Mouse (Mus musculus) cortical plate, adult 2 months (tissue): ENCODE data around the gene Rgn.

Experiments used
- CTCF ChIP-seq: fragments of 200-500 bp; IDR thresholded peaks from 2 replicates; pipeline ENCODE4 v1.5.1; 2011; ENCODE audit warnings: mild to moderate bottlenecking, control low read depth, low read length; ENCODE audit not compliant: insufficient read depth; ENCODE audit errors: extremely low read depth
- POLR2A ChIP-seq: fragments of 200-500 bp; IDR thresholded peaks from 2 replicates; pipeline ENCODE4 v1.6.1; 2011; ENCODE audit warnings: mild to moderate bottlenecking, low read length, control low read depth; ENCODE audit not compliant: insufficient read depth; ENCODE audit errors: extremely low read depth

DNA sequence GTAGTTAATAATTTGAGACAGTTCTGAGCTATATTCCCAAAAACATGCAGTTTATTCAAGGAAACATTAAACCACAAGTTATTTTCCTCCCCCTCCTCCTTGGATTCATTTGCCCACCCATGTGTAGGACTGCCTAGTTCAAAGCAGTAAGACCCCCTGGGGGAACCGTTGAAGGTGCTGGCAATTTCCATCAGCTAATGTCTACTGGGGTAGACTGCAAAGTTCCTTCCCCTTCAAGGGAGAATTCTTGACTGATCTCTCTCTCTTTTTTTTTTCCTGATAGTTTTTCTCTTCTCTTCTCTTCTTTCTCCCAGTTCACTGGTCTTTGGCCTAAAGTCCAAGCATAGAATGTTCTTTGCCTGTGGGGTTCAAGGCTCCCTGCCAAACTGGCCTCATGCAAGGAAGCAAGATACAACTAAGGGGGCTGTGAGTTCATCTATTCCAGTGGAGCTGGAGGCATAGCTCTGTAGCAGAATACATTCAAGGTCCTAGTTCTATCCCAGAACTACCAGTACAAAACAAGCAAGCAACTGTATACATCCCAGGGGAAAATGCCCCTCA lies 627 bp upstream of the Rgn start:
- TF ChIP-seq POLR2A (no peak), CTCF (no peak)
